In genomic region chr12:113102461-113102860, GRCm38 (mm10) we compare ENCODE assay signal across 7 mouse cellular contexts. TPM values are rescaled to one million over a fixed set of nuclear protein-coding genes. Genes with fewer than 3 reads are reported as not detected.
DNase-seq lines count a peak whose midpoint lies in the region; TF ChIP-seq lines count a peak whose summit lies in the region.

No protein-coding gene starts in this region.

- WGBS in small intestine, adult 2 months: 62% methylated on average over 6 of the region's 6 CpGs

- TF ChIP-seq POLR2A in small intestine, adult 2 months (IDR thresholded peaks at IDR 0.05; ENCODE audit: low read depth, low read length): no peak

- no peaks in the 10 kb centered on the region for H3K9me3 ChIP-seq in E14TG2a.4 (ENCODE audit: low read length)

- H3K36me3 ChIP-seq in E14TG2a.4 (ENCODE audit: insufficient read depth, low read length): peaks cover 41% of the 10 kb centered on the region
- H3K36me3 ChIP-seq in small intestine, adult 2 months (ENCODE audit: control insufficient read depth, insufficient read depth, low read length): no peaks in the 10 kb centered on the region

- intact Hi-C loops in gastrocnemius, postnatal 14 days (cut with DNase I; ENCODE audit: low total_unique reads): no loop called here

- no peak overlapping the region for H3K27ac ChIP-seq in small intestine, adult 2 months (ENCODE audit: insufficient read depth, low read depth, low read length)

- peak; percentile 80 for DNase-seq in CD4-positive helper T cell, adult 2 months (ENCODE audit: low read depth, low spot score)
- peak; percentile 59 for DNase-seq in c-Kit-positive CD71-positive TER-119-positive erythroid progenitor cells, embryonic 14.5 days (ENCODE audit: low spot score)
- DNase-seq in gastrocnemius, postnatal 14 days: peak; percentile 64
- peak; percentile 67 for DNase-seq in kidney, postnatal 14 days
- DNase-seq in lung, postnatal 36 days: peak; percentile 80

- H3K27me3 ChIP-seq in E14TG2a.4 (ENCODE audit: insufficient read depth, low read length): no peaks in the 10 kb centered on the region
- no peaks in the 10 kb centered on the region; the same call in 1 of the 2 replicates for H3K27me3 ChIP-seq in small intestine, adult 2 months (ENCODE audit: control insufficient read depth, insufficient read depth, low read length)

- 0 out of 2 replicates have a peak overlapping the region, but pooled peaks have one; percentile 29 for H3K4me3 ChIP-seq in E14TG2a.4 (replicated peaks; ENCODE audit: low read length)
- no peak overlapping the region for H3K4me3 ChIP-seq in small intestine, adult 2 months (ENCODE audit: low read depth, low read length)

- peaks cover 86% of the 10 kb centered on the region for H3K4me1 ChIP-seq in E14TG2a.4 (replicated peaks; ENCODE audit: low read depth, low read length)
- peaks cover 12% of the 10 kb centered on the region for H3K4me1 ChIP-seq in small intestine, adult 2 months (ENCODE audit: control insufficient read depth, insufficient read depth, insufficient read length, low read length)

- TF ChIP-seq CTCF in E14TG2a.4 (conservative IDR thresholded peaks at IDR 0.05; ENCODE audit: low read length): peak; percentile 47
- TF ChIP-seq CTCF in small intestine, adult 2 months (IDR thresholded peaks at IDR 0.05; ENCODE audit: extremely low read depth, insufficient read length, insufficient replicate concordance, low read depth, low read length): peak; percentile 63; the same call in 1 of the 2 replicates

RNA-seq across cellular contexts. Expression of gene Mta1, which starts 4.4 kb away (rescaled TPM):
- total RNA-seq in gastrocnemius, postnatal 14 days (2021): 10 to 100 TPM; 34.6 to 35.4 TPM
- polyA plus RNA-seq in small intestine, adult 2 months (2012; rRNA removed): 23.9 and 47.6 TPM in 2 replicates

RNA-seq across cellular contexts. Expression of gene Tex22, which starts 28.2 kb away (rescaled TPM):
- total RNA-seq in gastrocnemius, postnatal 14 days (2021): under 1 TPM in 1 of 2 experiments, not detected in 1; 0.27 TPM
- polyA plus RNA-seq in small intestine, adult 2 months (2012; rRNA removed): not detected in 2 replicates

RNA-seq across cellular contexts. Expression of gene Crip2, which starts 37.6 kb away (rescaled TPM):
- total RNA-seq in gastrocnemius, postnatal 14 days (2021): 10 to 100 TPM; 82.5 to 84.7 TPM
- polyA plus RNA-seq in small intestine, adult 2 months (2012; rRNA removed): 73.8 and 86.3 TPM in 2 replicates

RNA-seq across cellular contexts. Expression of gene Crip1, which starts 43.7 kb away (rescaled TPM):
- 100 to 1,000 TPM; 115 to 139 TPM for total RNA-seq in gastrocnemius, postnatal 14 days (2021)
- polyA plus RNA-seq in small intestine, adult 2 months (2012; rRNA removed): 4,805 and 16,576 TPM in 2 replicates

RNA-seq across cellular contexts. Expression of gene Tedc1, which starts 53.8 kb away (rescaled TPM):
- 1 to 10 TPM in 1 of 2 experiments, under 1 TPM in 1; 0.69 to 1.6 TPM for total RNA-seq in gastrocnemius, postnatal 14 days (2021)
- polyA plus RNA-seq in small intestine, adult 2 months (2012; rRNA removed): 9.2 and 18.3 TPM in 2 replicates
